Mouse (Mus musculus) heart, embryonic 13.5 days (tissue): ENCODE measurements around the gene Iqcn. TPM values are rescaled to one million over a fixed set of nuclear protein-coding genes. Genes with fewer than 3 reads are reported as not detected.

Experiments
- ATAC-seq: fragments of 200-750 bp; cut with Nextera tagmentation; 2 replicates; pipeline ENCODE4 v1.8.0; 2017; ENCODE audit warnings: moderate TSS enrichment; ENCODE audit not compliant: insufficient number of reproducible peaks, low FRiP score, low TSS enrichment; ENCODE audit errors: extremely low read depth
- H3K27ac ChIP-seq: fragments of 300-500 bp; sonication (generic); replicated peaks from 2 replicates; pipeline ENCODE4 v1.5.1; 2015; ENCODE audit warnings: moderate library complexity, mild to moderate bottlenecking, inconsistent platforms
- H3K27me3 ChIP-seq: fragments of 300-500 bp; sonication (generic); replicated peaks from 2 replicates; pipeline ENCODE4 v1.6.1; 2015; ENCODE audit warnings: mild to moderate bottlenecking, inconsistent platforms
- H3K36me3 ChIP-seq: fragments of 300-500 bp; sonication (generic); 2 replicates; pipeline ENCODE4 v1.6.1; 2015; ENCODE audit warnings: mild to moderate bottlenecking, inconsistent platforms
- H3K4me1 ChIP-seq: fragments of 300-500 bp; sonication (generic); 2 replicates; pipeline ENCODE4 v1.6.1; 2015; ENCODE audit warnings: inconsistent platforms
- H3K4me2 ChIP-seq: fragments of 300-500 bp; sonication (generic); 2 replicates; pipeline ENCODE4 v1.6.1; 2015; ENCODE audit warnings: inconsistent platforms, mild to moderate bottlenecking, moderate library complexity
- H3K4me3 ChIP-seq: fragments of 300-500 bp; sonication (generic); 2 replicates; pipeline ENCODE4 v1.5.1; 2015; ENCODE audit warnings: moderate library complexity, mild to moderate bottlenecking, inconsistent platforms
- H3K9ac ChIP-seq: fragments of 300-500 bp; sonication (generic); 2 replicates; pipeline ENCODE4 v1.6.1; 2015; ENCODE audit warnings: inconsistent platforms, mild to moderate bottlenecking, moderate library complexity
- H3K9me3 ChIP-seq: fragments of 300-500 bp; sonication (generic); 2 replicates; pipeline ENCODE4 v1.6.1; 2016; ENCODE audit warnings: inconsistent platforms
- WGBS: fragments of 180-500 bp; shearing (Covaris S2); methylation state at CpG from one replicate; pipeline ENCODE4 v1.1.7; 2015; ENCODE audit warnings: mixed read lengths; 5-methylcytosine and 5-hydroxymethylcytosine counted together
- polyA plus RNA-seq: library from polyadenylated mRNA; unstranded; fragments of >200 nt; fragmentation: Nextera tagmentation; extraction: Ambion mirVana; gene quantifications from 2 replicates; pipeline ENCODE4 v1.2.1, GENCODE M21; 2015

Gene Iqcn
- polyA plus RNA-seq, 1 experiment from 2014 or later = not detected

DNA sequence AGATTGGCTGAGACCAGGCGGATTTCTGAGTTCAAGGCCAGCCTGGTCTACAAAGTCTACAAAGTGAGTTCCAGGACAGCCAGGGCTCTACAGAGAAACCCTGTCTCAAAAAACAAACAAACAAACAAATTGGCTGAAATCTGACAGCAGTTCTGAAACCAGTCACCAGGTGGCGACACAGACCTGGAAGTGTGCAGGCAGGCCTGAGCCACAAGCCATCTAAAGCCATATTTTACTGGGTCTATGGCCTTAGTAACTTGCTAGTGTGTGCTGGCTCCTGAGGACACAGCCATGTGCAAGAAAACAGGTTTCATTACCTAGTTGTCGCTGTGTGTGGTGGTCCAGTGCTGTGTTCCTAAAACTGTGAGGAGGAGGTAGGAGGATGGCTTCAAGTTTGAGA is 17.5 kb downstream of the Iqcn start:
- Histone ChIP-seq H3K9ac (no peak overlapping the region), H3K27me3 (peaks cover 64% of the 10 kb centered on the region), H3K9me3 (no peaks in the 10 kb centered on the region), H3K4me2 (no peak overlapping the region), H3K4me3 (no peak overlapping the region), H3K27ac (no peak overlapping the region), H3K36me3 (no peaks in the 10 kb centered on the region), H3K4me1 (no peaks in the 10 kb centered on the region)
- no peak for ATAC-seq
- under 1% methylated on average over 3 of the region's 3 CpGs for WGBS

DNA sequence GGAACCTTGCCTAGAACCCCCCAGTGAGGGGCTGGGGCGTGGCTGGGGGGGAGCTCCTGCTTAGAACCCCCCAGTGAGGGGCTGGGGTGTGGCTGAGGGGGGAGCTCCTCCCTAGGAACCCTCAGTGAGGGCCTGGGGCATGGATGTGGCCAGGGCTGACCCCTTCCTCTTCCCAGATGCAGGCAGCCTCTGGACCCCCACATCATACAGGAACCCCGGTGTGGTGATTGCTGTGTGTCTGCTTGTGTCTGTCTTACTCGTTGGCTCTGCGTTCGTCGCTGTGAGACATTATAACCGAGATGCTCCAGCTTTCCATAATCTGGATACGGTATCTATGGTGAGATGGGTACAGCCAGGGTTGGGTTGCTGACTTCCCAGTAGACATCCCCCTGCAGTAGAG is 18.3 kb downstream of the Iqcn start:
- Histone ChIP-seq H3K9ac (no peak overlapping the region), H3K4me2 (no peak overlapping the region), H3K9me3 (no peaks in the 10 kb centered on the region), H3K4me3 (no peak overlapping the region), H3K4me1 (no peaks in the 10 kb centered on the region), H3K27ac (no peak overlapping the region), H3K36me3 (no peaks in the 10 kb centered on the region), H3K27me3 (peaks cover 70% of the 10 kb centered on the region)
- 80% methylated on average over 8 of the region's 8 CpGs for WGBS
- ATAC-seq = no peak

DNA sequence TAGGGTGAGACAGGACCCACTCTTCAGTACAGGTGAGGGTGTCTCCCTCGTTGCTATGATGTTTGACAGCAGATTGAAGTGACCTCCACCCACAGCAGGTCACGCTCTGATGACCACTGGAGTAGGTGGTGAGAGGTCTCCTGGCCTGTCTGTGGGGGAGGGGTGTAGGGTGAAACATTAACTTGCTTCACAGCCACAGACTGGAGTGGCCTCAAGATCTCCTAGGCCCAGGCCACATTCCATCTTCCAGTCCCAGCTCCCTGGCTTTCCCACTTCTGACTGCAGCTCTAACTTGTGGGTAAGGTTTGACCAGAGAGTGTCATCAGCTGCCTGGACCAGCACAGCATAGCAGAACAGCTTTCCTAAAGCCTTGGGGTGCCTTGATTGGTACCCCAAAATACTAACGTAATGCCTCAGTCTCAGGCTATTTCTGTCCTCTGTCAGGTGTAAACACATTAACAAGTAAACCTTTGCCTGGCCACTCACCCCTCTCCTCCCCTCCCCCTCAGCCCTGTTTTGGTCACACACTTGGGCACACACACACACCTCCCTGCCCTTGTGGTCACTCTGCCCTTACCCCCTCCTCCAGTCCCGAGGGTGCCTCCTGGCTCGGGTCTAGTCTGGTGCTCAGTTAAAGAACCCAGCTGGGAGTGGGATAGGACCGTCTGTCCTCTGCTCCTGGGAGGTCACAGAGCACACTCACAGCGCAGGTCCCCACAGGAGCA is 20.4 kb downstream of the Iqcn start, which contains the start of gene Pde4c:
Gene Pde4c, plus strand, starts transcription at position 235 of the 725 bp plus-strand sequence.
- Histone ChIP-seq H3K4me2 (no peak within 1 kb of the TSS), H3K4me3 (no peak within 1 kb of the TSS), H3K27ac (no peak within 1 kb of the TSS), H3K9me3 (no peaks in the 10 kb centered on the region), H3K27me3 (peaks cover 69% of the 10 kb centered on the region), H3K9ac (0 out of 2 replicates have a peak within 1 kb of the TSS, but pooled peaks have one; percentile 40), H3K4me1 (no peaks in the 10 kb centered on the region), H3K36me3 (no peaks in the 10 kb centered on the region)
- ATAC-seq = no peak
- WGBS = 51% methylated on average over 7 of the region's 7 CpGs

DNA sequence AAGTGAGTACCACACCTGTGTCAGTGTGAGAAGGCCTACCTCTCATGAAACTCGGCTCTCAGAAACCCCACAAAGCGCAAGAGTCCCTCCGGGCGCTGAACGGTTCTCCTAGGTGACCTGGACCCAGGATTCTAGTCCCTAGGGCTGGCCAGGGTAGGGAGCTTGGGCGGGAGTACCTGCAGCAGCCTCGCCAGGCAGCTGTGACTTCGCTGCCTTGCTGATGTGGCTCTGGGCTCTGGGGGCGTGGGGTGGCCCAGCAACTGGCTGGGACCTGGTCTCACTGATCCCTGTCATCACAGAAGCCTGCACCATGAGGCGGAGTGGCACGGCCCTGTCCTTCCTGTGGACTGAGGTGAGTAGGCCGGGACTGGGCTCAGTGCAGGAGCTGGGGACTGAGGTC is 21.0 kb downstream of the Iqcn start:
- H3K9me3 ChIP-seq = no peaks in the 10 kb centered on the region
- no peak for ATAC-seq
- 74% methylated on average over 12 of the region's 12 CpGs for whole genome bisulfite sequencing
- no peaks in the 10 kb centered on the region for H3K36me3 ChIP-seq
- no peak overlapping the region for H3K27ac ChIP-seq
- no peak overlapping the region for H3K4me3 ChIP-seq
- peaks cover 69% of the 10 kb centered on the region for H3K27me3 ChIP-seq
- no peak overlapping the region for H3K4me2 ChIP-seq
- H3K4me1 ChIP-seq = no peaks in the 10 kb centered on the region
- H3K9ac ChIP-seq = no peak overlapping the region

DNA sequence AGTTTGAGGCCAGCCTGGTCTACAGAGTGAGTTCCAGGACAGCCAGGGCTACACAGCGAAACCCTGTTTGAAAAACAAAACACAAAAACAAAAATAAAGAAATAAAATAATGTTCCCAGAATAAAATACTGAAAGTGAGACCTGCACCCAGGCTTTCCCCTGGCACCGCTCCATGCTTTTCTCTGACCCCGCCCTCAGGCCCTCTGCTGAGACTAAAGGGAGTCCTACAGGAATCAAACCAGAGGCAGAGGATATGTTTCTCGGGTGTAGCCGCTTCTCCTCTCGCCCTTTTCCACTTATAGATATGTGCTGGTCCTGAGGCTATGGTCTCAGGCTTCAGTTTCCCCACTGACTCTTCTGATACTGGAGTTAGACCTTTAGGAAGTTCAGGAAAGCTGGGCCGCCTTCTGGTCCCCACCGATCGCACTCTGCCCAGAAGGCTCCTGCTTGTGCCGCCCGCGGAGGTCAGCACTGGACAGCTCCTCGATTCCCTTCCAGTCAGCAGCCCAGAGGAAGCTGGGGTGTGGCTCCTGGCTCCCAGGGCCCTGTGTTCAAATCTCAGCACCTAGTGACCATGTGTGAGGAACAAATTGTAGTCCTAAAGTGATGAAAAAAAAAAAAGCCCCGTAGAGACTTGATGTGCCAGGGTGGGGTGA is 22.7 kb downstream of the Iqcn start:
- Histone ChIP-seq H3K9ac (no peak overlapping the region), H3K27me3 (peaks cover 77% of the 10 kb centered on the region), H3K4me2 (no peak overlapping the region), H3K9me3 (no peaks in the 10 kb centered on the region), H3K27ac (no peak overlapping the region), H3K36me3 (no peaks in the 10 kb centered on the region), H3K4me3 (no peak overlapping the region), H3K4me1 (peaks cover 6% of the 10 kb centered on the region)
- WGBS = 23% methylated on average over 14 of the region's 14 CpGs
- ATAC-seq = no peak

DNA sequence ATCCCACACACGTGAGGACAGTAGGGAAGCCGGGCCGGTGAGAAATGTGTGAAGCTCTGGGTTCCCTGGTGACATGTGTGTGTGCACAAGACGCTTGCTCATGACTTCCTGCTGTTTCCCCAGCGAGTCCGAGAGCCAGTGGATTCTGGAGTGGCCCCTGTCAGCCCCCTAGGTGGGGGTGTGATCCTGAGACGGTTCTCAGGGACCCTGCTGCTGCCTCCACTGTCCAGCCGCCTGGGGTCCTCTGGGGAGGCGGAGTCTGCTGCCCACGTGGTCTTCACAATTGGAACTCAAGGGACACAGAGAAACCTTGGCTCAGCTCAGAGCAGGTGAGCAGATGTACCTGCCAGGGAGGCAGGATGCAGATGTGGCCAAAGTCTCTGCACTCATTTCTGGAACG is 23.5 kb downstream of the Iqcn start:
- no peak overlapping the region for H3K9ac ChIP-seq
- WGBS = 45% methylated on average over 11 of the region's 11 CpGs
- no peak overlapping the region for H3K4me2 ChIP-seq
- H3K4me1 ChIP-seq = peaks cover 6% of the 10 kb centered on the region
- H3K36me3 ChIP-seq = no peaks in the 10 kb centered on the region
- no peak for ATAC-seq
- H3K9me3 ChIP-seq = no peaks in the 10 kb centered on the region
- no peak overlapping the region for H3K4me3 ChIP-seq
- no peak overlapping the region for H3K27ac ChIP-seq
- H3K27me3 ChIP-seq = peaks cover 82% of the 10 kb centered on the region

DNA sequence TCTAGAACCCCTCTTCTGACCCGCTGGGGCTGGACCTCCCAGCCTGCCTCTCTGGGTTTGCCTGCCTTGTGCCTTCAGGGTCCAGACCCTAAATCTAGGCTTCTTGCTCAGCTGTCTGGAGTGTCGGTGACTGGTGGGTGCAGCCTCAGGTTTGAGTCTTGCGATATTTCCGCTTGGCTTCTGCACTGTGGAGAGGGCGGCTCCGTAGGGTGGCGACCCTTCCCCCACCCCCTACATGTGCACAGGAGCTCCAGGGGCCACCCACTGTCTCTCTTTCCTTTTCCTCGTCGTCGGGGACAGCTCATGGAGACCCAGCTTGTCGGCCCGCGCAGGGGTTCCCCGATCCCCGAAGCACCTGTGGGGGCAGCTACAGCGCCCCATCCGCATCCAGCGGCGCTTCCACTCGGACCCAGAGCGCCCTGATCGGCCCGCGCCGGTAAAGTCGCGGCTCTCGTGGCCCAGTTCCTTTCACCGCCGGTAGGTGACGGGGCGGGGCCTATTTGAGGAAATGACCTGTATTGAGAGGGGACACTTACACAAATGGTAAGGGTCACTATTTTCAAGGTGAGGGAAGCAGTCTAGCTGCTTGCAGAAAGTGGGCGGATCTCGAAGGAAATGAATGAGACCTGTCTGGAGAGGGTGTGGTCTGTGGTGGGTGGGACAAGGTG is 26.7 kb downstream of the Iqcn start:
- WGBS = 3% methylated on average over 34 of the region's 34 CpGs
- H3K36me3 ChIP-seq = no peaks in the 10 kb centered on the region
- ATAC-seq = no peak
- no peaks in the 10 kb centered on the region for H3K9me3 ChIP-seq
- H3K27ac ChIP-seq = no peak overlapping the region
- peaks cover 6% of the 10 kb centered on the region for H3K4me1 ChIP-seq
- peaks cover 86% of the 10 kb centered on the region for H3K27me3 ChIP-seq
- peak overlapping the region; percentile 44 for H3K4me3 ChIP-seq
- H3K9ac ChIP-seq = peak overlapping the region; percentile 66; the same call in 1 of the 2 replicates
- H3K4me2 ChIP-seq = peak overlapping the region; percentile 65

DNA sequence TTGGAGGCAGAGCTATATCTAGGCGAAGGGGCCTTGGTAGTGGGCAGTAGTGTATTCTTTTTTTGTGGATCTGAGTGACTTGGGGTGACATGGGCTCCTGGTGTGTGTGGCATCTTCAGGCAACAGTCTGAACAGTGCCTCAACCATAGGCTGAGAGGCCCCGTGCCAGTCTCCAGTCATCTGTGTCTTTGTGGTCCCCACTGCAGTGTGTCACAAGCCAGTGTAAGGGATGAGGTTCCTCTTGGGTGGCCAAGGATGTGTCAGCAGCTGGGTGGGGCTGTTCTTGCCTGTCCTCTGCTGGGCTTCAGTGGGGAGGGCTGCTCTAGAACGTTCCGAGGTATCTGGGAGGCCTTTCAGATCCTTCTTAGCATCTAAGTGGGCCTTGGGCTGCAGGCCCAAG is 27.7 kb downstream of the Iqcn start:
- H3K4me2 ChIP-seq = no peak overlapping the region
- no peak overlapping the region for H3K27ac ChIP-seq
- no peaks in the 10 kb centered on the region for H3K9me3 ChIP-seq
- 74% methylated on average over 4 of the region's 4 CpGs for WGBS
- H3K4me3 ChIP-seq = no peak overlapping the region
- no peak for ATAC-seq
- peaks cover 6% of the 10 kb centered on the region for H3K4me1 ChIP-seq
- H3K27me3 ChIP-seq = peaks cover 84% of the 10 kb centered on the region
- H3K36me3 ChIP-seq = no peaks in the 10 kb centered on the region
- no peak overlapping the region for H3K9ac ChIP-seq

DNA sequence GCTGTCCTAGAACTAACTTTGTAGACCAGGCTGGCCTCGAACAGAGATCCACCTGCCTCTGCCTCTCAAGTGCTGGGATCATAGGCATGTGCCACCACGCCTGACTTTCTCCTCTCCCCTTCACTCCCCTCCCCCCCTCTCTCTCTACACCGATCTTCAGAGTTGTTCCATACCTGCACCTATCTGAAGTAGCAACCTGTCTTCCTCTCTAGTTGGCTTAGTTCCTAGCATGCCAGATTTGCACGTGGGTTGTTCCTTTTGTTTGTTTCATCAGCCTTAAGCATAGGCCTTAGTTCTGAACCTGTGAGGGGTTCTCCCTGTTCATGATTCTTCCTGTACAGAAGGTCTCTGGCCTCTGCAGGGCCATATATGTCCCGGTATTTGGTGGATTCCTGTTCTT is 34.4 kb downstream of the Iqcn start:
- ATAC-seq = no peak
- H3K27ac ChIP-seq = no peak overlapping the region
- 53% methylated on average over 5 of the region's 5 CpGs for WGBS

DNA sequence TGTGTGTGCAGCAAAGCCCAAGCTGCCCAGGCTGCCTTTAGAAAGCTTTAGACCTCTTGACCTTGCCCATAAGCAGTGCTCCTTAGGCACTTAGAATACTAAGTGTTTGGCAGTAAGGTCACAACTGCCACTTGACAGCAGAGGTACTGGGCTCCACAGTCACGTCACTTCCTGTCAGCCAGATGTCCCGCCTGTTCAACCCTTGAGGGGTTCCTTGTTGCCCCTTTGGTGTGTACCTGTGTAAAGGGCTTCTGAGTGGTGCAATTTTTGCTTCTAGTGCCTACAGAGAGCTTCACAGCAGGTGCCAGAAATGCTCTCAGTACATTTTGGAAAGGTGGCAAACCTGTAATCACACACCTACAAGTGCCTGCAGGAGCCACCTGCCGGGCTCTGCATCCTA is 35.0 kb downstream of the Iqcn start:
- no peak overlapping the region for H3K27ac ChIP-seq
- H3K9ac ChIP-seq = no peak overlapping the region
- 47% methylated on average over 3 of the region's 3 CpGs for WGBS
- no peak for ATAC-seq
- H3K27me3 ChIP-seq = peaks cover 59% of the 10 kb centered on the region
- no peak overlapping the region for H3K4me3 ChIP-seq
- no peak overlapping the region for H3K4me2 ChIP-seq
- no peaks in the 10 kb centered on the region for H3K9me3 ChIP-seq
- no peaks in the 10 kb centered on the region for H3K36me3 ChIP-seq
- H3K4me1 ChIP-seq = peaks cover 21% of the 10 kb centered on the region

More for the DNA sequence above, 34.4 kb downstream of the Iqcn start:
- Histone ChIP-seq H3K4me3 (no peak overlapping the region), H3K9ac (no peak overlapping the region), H3K4me2 (no peak overlapping the region), H3K9me3 (no peaks in the 10 kb centered on the region), H3K27me3 (peaks cover 59% of the 10 kb centered on the region), H3K4me1 (peaks cover 16% of the 10 kb centered on the region), H3K36me3 (no peaks in the 10 kb centered on the region)

DNA sequence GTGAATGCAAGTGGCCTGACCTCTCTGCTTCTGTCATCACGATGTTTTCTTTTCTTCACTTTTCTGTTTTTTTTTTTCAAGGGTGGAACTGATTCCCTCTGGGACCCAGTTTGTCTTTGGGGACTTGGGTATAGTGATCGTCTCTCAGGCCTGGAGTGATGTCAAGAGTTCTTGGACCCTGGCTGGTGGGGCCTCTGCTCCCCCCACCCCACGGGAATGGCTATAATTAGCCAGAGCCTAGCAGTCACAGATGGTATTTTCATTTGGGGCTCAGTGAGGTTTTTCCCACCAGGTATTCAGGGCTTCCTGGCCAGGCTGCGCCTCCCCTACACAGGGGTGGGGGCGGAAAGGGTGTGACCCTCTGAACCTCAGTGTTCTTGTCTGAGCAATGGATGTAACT is 38.4 kb downstream of the Iqcn start:
- Histone ChIP-seq H3K4me3 (no peak overlapping the region), H3K9ac (no peak overlapping the region), H3K4me2 (no peak overlapping the region), H3K27me3 (peaks cover 79% of the 10 kb centered on the region), H3K4me1 (peaks cover 33% of the 10 kb centered on the region), H3K27ac (no peak overlapping the region), H3K9me3 (no peaks in the 10 kb centered on the region), H3K36me3 (no peaks in the 10 kb centered on the region)
- WGBS = 40% methylated on average over 5 of the region's 5 CpGs
- ATAC-seq = no peak
